Mouse (Mus musculus): Measurements from ENCODE around the gene Olfr629. TPM values are rescaled to one million over a fixed set of nuclear protein-coding genes. Genes with fewer than 3 reads are reported as not detected.

Olfr629 gene
- not detected in 2 replicates for polyA plus RNA-seq (2012; rRNA removed)

DNA sequence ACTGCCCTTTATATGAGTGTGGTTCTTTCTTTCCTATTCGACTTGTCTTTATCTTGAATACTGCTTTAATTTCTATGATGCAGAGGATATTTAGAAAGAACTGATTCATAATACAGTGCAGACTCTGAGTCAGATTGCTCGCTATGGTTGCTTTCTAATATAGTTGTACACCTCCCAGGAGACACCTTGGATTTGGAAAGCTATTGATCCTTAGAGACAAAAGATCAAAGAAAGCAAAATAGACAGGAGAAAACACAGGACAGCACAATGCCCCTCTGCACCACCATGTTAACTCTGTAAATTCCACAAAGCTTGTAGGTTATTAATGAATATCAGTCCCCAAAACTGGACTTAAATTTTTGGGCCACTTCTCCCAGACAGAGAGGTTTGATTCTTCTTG, at the start of gene Olfr629:
Gene Olfr629, minus strand, starts transcription at position 101 of the 400 bp plus-strand sequence.

DNA sequence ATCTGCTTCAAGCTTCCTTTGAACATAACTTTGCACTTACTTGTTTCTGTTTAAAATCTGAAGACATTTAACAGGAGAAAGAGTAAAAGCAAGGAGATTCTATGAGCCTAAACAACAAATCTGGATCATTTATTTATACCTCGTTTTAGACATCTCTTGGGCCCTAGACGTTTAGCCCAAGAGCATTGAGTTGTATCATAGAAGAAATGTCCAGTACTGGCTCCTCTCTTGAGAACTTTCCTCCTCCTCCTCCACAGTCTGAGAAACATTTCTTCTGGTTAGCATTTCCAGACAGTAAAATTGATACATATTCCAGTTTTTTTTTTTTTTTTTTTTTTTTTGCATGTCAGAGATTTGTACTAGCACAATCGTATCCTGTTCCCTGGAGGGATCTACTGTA, 47.0 kb upstream of the Olfr629 start, which contains the start of gene Olfr67:
Gene Olfr67, minus strand, starts transcription at position 101 of the 400 bp plus-strand sequence.

DNA sequence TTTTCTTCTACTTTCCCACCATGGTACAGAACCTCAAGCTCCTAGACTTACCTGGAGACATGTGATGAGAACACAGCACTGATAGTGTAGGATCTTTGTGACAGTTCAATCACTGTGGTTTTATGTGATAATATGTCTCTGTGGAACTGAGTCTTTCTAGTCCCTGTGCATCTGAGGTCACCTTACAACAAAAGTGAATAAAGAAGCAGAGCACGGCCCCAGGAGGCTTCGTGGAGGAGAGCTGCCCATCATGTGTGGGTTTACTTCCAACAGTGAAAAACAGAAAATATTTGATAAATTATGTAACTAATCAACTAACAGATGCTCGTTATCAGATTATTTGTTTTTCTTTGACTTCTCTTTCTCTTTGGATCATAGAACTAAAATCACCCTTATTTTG, 34.9 kb upstream of the Olfr629 start, which contains the start of gene Olfr68:
Gene Olfr68, minus strand, starts transcription at position 101 of the 400 bp plus-strand sequence.

DNA sequence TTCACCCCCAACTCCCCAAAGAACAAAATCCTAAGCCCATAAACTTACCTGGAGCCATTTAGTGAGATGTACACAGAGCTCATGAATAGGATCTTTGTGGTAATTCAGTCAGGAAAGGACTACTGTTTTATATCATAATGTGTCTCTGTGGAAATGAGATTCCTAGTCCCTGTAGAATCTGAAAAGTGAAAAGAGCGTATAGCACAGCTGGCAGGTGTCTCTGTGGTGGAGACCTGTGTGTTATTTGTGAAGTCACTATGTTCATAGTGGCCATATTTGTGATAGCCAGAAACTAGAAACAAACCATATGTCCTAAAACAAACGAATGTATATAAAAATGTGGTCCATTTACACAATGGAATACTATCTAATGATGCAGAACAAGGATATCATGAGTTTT, 26.8 kb upstream of the Olfr629 start, which contains the start of gene Olfr69:
Gene Olfr69, minus strand, starts transcription at position 101 of the 400 bp plus-strand sequence.

DNA sequence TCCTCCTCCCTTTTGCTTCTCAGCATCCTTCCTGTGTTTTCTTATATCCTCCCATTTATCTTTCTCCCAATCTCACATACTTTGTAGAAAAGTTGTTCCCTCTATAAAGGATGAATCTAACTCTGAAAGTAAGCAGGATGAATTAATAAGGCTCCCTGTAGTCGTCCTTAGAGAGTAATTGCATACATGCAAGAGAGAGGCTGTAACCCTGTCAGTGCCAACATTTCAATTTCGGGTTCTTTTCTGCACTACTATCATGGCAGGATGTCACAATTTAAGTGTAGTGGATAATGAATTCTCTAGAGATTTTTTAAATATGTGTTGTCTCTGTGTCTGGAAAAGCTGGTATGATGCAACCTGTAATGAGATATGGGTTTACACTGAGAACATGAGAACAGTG, 12.5 kb upstream of the Olfr629 start, which contains the start of gene Olfr630:
Gene Olfr630, minus strand, starts transcription at position 101 of the 400 bp plus-strand sequence.

DNA sequence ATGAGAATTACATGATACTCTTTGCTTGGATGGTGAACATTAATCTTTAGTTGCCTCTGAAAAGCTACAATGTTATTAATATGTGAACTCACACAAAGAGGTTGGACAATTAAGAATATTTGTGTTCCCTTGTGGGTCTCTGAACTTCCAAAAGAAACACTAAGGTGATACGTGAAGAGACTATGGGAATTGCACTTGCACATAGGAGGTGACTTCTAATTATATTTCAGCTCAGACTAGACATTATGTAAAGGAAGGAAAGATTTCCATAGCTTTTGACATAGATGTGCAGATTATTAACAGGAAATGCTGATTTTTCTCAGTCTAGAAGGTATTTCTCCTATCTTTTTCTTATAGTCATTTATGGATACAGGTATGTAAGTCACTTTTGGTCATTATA, 14.7 kb downstream of the Olfr629 start, which contains the start of gene Olfr628:
Gene Olfr628, plus strand, starts transcription at position 301 of the 400 bp plus-strand sequence.

DNA sequence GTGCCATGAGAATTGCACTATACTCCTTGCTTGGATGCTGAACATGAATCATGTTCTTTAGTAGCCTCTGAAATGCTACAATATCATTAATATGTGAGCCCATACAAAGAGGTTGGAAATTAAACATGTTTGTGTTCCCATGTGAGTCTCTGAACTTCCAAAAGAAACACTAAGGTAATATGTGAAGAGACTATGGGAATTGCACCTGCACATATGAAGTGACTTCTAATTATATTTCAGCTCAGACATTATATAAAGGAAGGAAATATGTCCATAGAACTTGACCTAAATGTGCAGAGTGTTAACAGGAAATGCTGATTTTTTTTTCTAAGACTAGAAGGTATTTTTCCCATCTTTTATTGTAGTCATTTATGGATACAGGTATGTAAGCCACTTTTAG, 30.4 kb downstream of the Olfr629 start, which contains the start of gene Olfr243:
Gene Olfr243, plus strand, starts transcription at position 301 of the 400 bp plus-strand sequence.

Other genes starting within 250 kb of the Olfr629 start
- gene Olfr609, start 246.9 kb downstream of the Olfr629 start, polyA plus RNA-seq (2012; rRNA removed): not detected in 2 replicates
- not detected in 2 replicates for gene Olfr610, start 232.8 kb downstream of the Olfr629 start, polyA plus RNA-seq (2012; rRNA removed)
- not detected in 2 replicates for gene Olfr611, start 224.1 kb downstream of the Olfr629 start, polyA plus RNA-seq (2012; rRNA removed)
- not detected in 2 replicates for gene Olfr612, start 202.2 kb downstream of the Olfr629 start, polyA plus RNA-seq (2012; rRNA removed)
- not detected in 2 replicates for gene Olfr613, start 196.9 kb downstream of the Olfr629 start, polyA plus RNA-seq (2012; rRNA removed)
- not detected in 2 replicates for gene Olfr615, start 188.9 kb downstream of the Olfr629 start, polyA plus RNA-seq (2012; rRNA removed)
- not detected in 2 replicates for gene Olfr616, start 175.8 kb downstream of the Olfr629 start, polyA plus RNA-seq (2012; rRNA removed)
- gene Olfr617, start 171.9 kb downstream of the Olfr629 start, polyA plus RNA-seq (2012; rRNA removed): not detected in 2 replicates
- 0.08 TPM in 1 of 2 replicates, not detected in the other for gene Olfr618, start 154.8 kb downstream of the Olfr629 start, polyA plus RNA-seq (2012; rRNA removed)
- gene Olfr619, start 144.4 kb downstream of the Olfr629 start, polyA plus RNA-seq (2012; rRNA removed): not detected in 2 replicates
- not detected in 2 replicates for gene Olfr620, start 132.4 kb downstream of the Olfr629 start, polyA plus RNA-seq (2012; rRNA removed)
- gene Olfr622, start 102.2 kb downstream of the Olfr629 start, polyA plus RNA-seq (2012; rRNA removed): 0.06 TPM in 1 of 2 replicates, not detected in the other
- not detected in 2 replicates for gene Olfr623, start 81.2 kb downstream of the Olfr629 start, polyA plus RNA-seq (2012; rRNA removed)
- 0.01 TPM in 1 of 2 replicates, not detected in the other for gene Olfr624, start 73.8 kb downstream of the Olfr629 start, polyA plus RNA-seq (2012; rRNA removed)
- gene Olfr625-ps1, start 62.2 kb downstream of the Olfr629 start, polyA plus RNA-seq (2012; rRNA removed): not detected in 2 replicates
- gene Olfr243, start 30.3 kb downstream of the Olfr629 start, polyA plus RNA-seq (2012; rRNA removed): not detected in 2 replicates
- not detected in 2 replicates for gene Olfr628, start 14.6 kb downstream of the Olfr629 start, polyA plus RNA-seq (2012; rRNA removed)
- gene Olfr630, start 12.4 kb upstream of the Olfr629 start, polyA plus RNA-seq (2012; rRNA removed): not detected in 2 replicates
- gene Olfr69, start 26.7 kb upstream of the Olfr629 start, polyA plus RNA-seq (2012; rRNA removed): not detected in 2 replicates
- not detected in 2 replicates for gene Olfr68, start 34.8 kb upstream of the Olfr629 start, polyA plus RNA-seq (2012; rRNA removed)
- gene Olfr67, start 46.9 kb upstream of the Olfr629 start, polyA plus RNA-seq (2012; rRNA removed): not detected in 2 replicates
- 762 and 1,375 TPM in 2 replicates for gene Hbb-bt, start 69.1 kb upstream of the Olfr629 start, polyA plus RNA-seq (2012; rRNA removed)
- 2,826 and 5,558 TPM in 2 replicates for gene Hbb-bs, start 83.2 kb upstream of the Olfr629 start, polyA plus RNA-seq (2012; rRNA removed)
- not detected in 2 replicates for gene Hbb-bh2, start 95.6 kb upstream of the Olfr629 start, polyA plus RNA-seq (2012; rRNA removed)
- 7.1 and 8.0 TPM in 2 replicates for gene Hbb-bh1, start 98.2 kb upstream of the Olfr629 start, polyA plus RNA-seq (2012; rRNA removed)
- 602 and 840 TPM in 2 replicates for gene Hbb-y, start 108.3 kb upstream of the Olfr629 start, polyA plus RNA-seq (2012; rRNA removed)
- not detected in 2 replicates for gene Olfr66, start 141.3 kb upstream of the Olfr629 start, polyA plus RNA-seq (2012; rRNA removed)
- gene Olfr64, start 149.5 kb upstream of the Olfr629 start, polyA plus RNA-seq (2012; rRNA removed): not detected in 2 replicates
- gene Olfr65, start 158.5 kb upstream of the Olfr629 start, polyA plus RNA-seq (2012; rRNA removed): not detected in 2 replicates
- not detected in 2 replicates for gene Olfr631, start 183.9 kb upstream of the Olfr629 start, polyA plus RNA-seq (2012; rRNA removed)
- gene Olfr632, start 189.4 kb upstream of the Olfr629 start, polyA plus RNA-seq (2012; rRNA removed): not detected in 2 replicates
- gene Olfr633, start 199.5 kb upstream of the Olfr629 start, polyA plus RNA-seq (2012; rRNA removed): not detected in 2 replicates
- not detected in 2 replicates for gene Olfr635, start 226.2 kb upstream of the Olfr629 start, polyA plus RNA-seq (2012; rRNA removed)